Mouse (Mus musculus) CH12.LX (cell line): ENCODE measurements around the gene 4930503B20Rik. TPM values are rescaled to one million over a fixed set of nuclear protein-coding genes. Genes with fewer than 3 reads are reported as not detected.

ENCODE experiments used
- DNase-seq: peaks from one replicate; pipeline ENCODE4 v3.0.0-alpha.2; 2013; ENCODE audit errors: extremely low read depth
- H3K27ac ChIP-seq: 2 replicates; pipeline ENCODE4 v1.5.1; 2012; ENCODE audit warnings: low read depth, mild to moderate bottlenecking, control low read depth, moderate library complexity; ENCODE audit not compliant: insufficient read depth
- H3K27me3 ChIP-seq: replicated peaks from 2 replicates; pipeline ENCODE3; 2012; ENCODE audit warnings: inconsistent platforms
- H3K36me3 ChIP-seq, 2 experiments: replicated peaks in 1 of 2; 2 replicates each; pipeline versions ENCODE3 to v1.6.1; 2012; ENCODE audit warnings: inconsistent platforms in 1 of 2, low read length in 1 of 2, mild to moderate bottlenecking in 1 of 2, mixed read lengths in 1 of 2, moderate library complexity in 1 of 2; ENCODE audit not compliant: control insufficient read depth in 1 of 2, insufficient read depth in 1 of 2
- H3K4me1 ChIP-seq, 2 experiments: 2 replicates each; pipeline ENCODE4 v1.6.1; 2012; ENCODE audit warnings: inconsistent platforms in 1 of 2, moderate library complexity in 1 of 2; ENCODE audit not compliant: insufficient read depth in 2 of 2, control insufficient read depth in 1 of 2
- H3K4me2 ChIP-seq: 2 replicates; pipeline ENCODE4 v1.6.1; 2012; ENCODE audit warnings: low read depth, mild to moderate bottlenecking, control low read depth; ENCODE audit not compliant: poor library complexity, insufficient read depth, severe bottlenecking
- H3K4me3 ChIP-seq, 3 experiments: fragments of 150-350 bp in 1 of 3; sonication (generic) in 1 of 3; replicated peaks in 1 of 3; 2 replicates each; pipeline versions ENCODE3 to v1.5.1; 2011 to 2012; ENCODE audit warnings: low read depth in 2 of 3, low read length in 2 of 3, mild to moderate bottlenecking in 2 of 3, moderate library complexity in 2 of 3, control low read depth in 1 of 3, improper control_type of control experiment in 1 of 3, inconsistent platforms in 1 of 3, mixed read lengths in 1 of 3; ENCODE audit not compliant: poor library complexity in 1 of 3
- H3K79me2 ChIP-seq: replicated peaks from 2 replicates; pipeline ENCODE4 v1.6.1; 2012; ENCODE audit warnings: mild to moderate bottlenecking, moderate library complexity; ENCODE audit not compliant: control insufficient read depth, poor library complexity, insufficient read depth, severe bottlenecking; ENCODE audit errors: extremely low read depth
- H3K9ac ChIP-seq: 2 replicates; pipeline ENCODE4 v1.6.1; 2012; ENCODE audit warnings: low read depth, mild to moderate bottlenecking, control low read depth, moderate library complexity; ENCODE audit not compliant: insufficient read depth
- H3K9me3 ChIP-seq: replicated peaks from 2 replicates; pipeline ENCODE3; 2012; ENCODE audit warnings: low read length, inconsistent platforms, mixed read lengths
- BHLHE40 ChIP-seq: IDR thresholded peaks from 2 replicates; pipeline ENCODE4 v1.6.1; 2011; ENCODE audit warnings: mild to moderate bottlenecking, low read depth, low read length, improper control_type of control experiment
- CHD1 ChIP-seq: IDR thresholded peaks from 2 replicates; pipeline ENCODE4 v1.6.1; 2012; ENCODE audit warnings: low read depth, low read length, improper control_type of control experiment, inconsistent platforms
- E2F4 ChIP-seq: IDR thresholded peaks from 2 replicates; pipeline ENCODE4 v1.6.1; 2011; ENCODE audit warnings: low read depth, low read length, improper control_type of control experiment; ENCODE audit not compliant: insufficient replicate concordance
- ELF1 ChIP-seq: IDR thresholded peaks from 2 replicates; pipeline ENCODE4 v1.6.1; 2014; ENCODE audit warnings: low read depth, mild to moderate bottlenecking, inconsistent platforms, low read length, improper control_type of control experiment
- ETS1 ChIP-seq: conservative IDR thresholded peaks from 2 replicates; pipeline ENCODE4 v1.6.1; 2012; ENCODE audit warnings: low read depth, mild to moderate bottlenecking, inconsistent platforms, low read length, improper control_type of control experiment, moderate library complexity
- GABPA ChIP-seq: IDR thresholded peaks from 2 replicates; pipeline ENCODE4 v1.6.1; 2012; ENCODE audit warnings: low read depth, low read length, improper control_type of control experiment, inconsistent platforms; ENCODE audit not compliant: insufficient replicate concordance
- HCFC1 ChIP-seq: IDR thresholded peaks from 2 replicates; pipeline ENCODE4 v1.6.1; 2012; ENCODE audit warnings: low read depth, mild to moderate bottlenecking, inconsistent platforms, low read length, improper control_type of control experiment
- IRF4 ChIP-seq: IDR thresholded peaks from 2 replicates; pipeline ENCODE4 v1.6.1; 2014; ENCODE audit warnings: low read depth, mild to moderate bottlenecking, inconsistent platforms, low read length, improper control_type of control experiment
- JUN ChIP-seq: IDR thresholded peaks from 2 replicates; pipeline ENCODE4 v1.6.1; 2011; ENCODE audit warnings: low read depth, mild to moderate bottlenecking, low read length, improper control_type of control experiment, moderate library complexity; ENCODE audit not compliant: insufficient read depth
- MAFK ChIP-seq: IDR thresholded peaks from 2 replicates; pipeline ENCODE4 v1.6.1; 2011; ENCODE audit warnings: low read length, improper control_type of control experiment; ENCODE audit not compliant: insufficient replicate concordance
- MAX ChIP-seq: IDR thresholded peaks from 2 replicates; pipeline ENCODE4 v1.6.1; 2011; ENCODE audit warnings: low read length, improper control_type of control experiment
- MAZ ChIP-seq: IDR thresholded peaks from 2 replicates; pipeline ENCODE4 v1.6.1; 2012; ENCODE audit warnings: low read depth, mild to moderate bottlenecking, inconsistent platforms, low read length, improper control_type of control experiment, moderate library complexity
- MEF2A ChIP-seq: IDR thresholded peaks from 2 replicates; pipeline ENCODE4 v1.6.1; 2014; ENCODE audit warnings: low read depth, mild to moderate bottlenecking, inconsistent platforms, low read length, improper control_type of control experiment, borderline replicate concordance
- MXI1 ChIP-seq: IDR thresholded peaks from 2 replicates; pipeline ENCODE4 v1.6.1; 2011; ENCODE audit warnings: mild to moderate bottlenecking, low read depth, low read length, improper control_type of control experiment
- NRF1 ChIP-seq: IDR thresholded peaks from 2 replicates; pipeline ENCODE4 v1.6.1; 2014; ENCODE audit warnings: low read depth, mild to moderate bottlenecking, inconsistent platforms, low read length, improper control_type of control experiment, moderate library complexity
- PAX5 ChIP-seq: IDR thresholded peaks from 2 replicates; pipeline ENCODE4 v1.6.1; 2012; ENCODE audit warnings: low read length, inconsistent platforms, mixed read lengths
- RCOR1 ChIP-seq: conservative IDR thresholded peaks from 2 replicates; pipeline ENCODE4 v1.6.1; 2012; ENCODE audit warnings: low read depth, mild to moderate bottlenecking, inconsistent platforms, low read length, improper control_type of control experiment
- SMC3 ChIP-seq: IDR thresholded peaks from 2 replicates; pipeline ENCODE4 v1.6.1; 2011; ENCODE audit warnings: low read depth, low read length, improper control_type of control experiment
- TBP ChIP-seq: conservative IDR thresholded peaks from 2 replicates; pipeline ENCODE4 v1.6.1; 2011; ENCODE audit warnings: low read depth, low read length, improper control_type of control experiment
- UBTF ChIP-seq: IDR thresholded peaks from 2 replicates; pipeline ENCODE4 v1.6.1; 2012; ENCODE audit warnings: low read depth, mild to moderate bottlenecking, inconsistent platforms, low read length, improper control_type of control experiment, moderate library complexity
- USF1 ChIP-seq: IDR thresholded peaks from 2 replicates; pipeline ENCODE4 v1.6.1; 2014; ENCODE audit warnings: low read depth, mild to moderate bottlenecking, inconsistent platforms, low read length, improper control_type of control experiment
- USF2 ChIP-seq: conservative IDR thresholded peaks from 2 replicates; pipeline ENCODE4 v1.6.1; 2011; ENCODE audit warnings: low read depth, low read length, improper control_type of control experiment
- ZC3H11A ChIP-seq: IDR thresholded peaks from 2 replicates; pipeline ENCODE4 v1.6.1; 2012; ENCODE audit warnings: low read depth, mild to moderate bottlenecking, inconsistent platforms, low read length, improper control_type of control experiment
- ZKSCAN1 ChIP-seq: IDR thresholded peaks from 2 replicates; pipeline ENCODE4 v1.6.1; 2012; ENCODE audit warnings: low read depth, inconsistent platforms, low read length, improper control_type of control experiment, borderline replicate concordance
- dilution Hi-C: fragments of 300-500 bp; cut with MboI; formaldehyde crosslinking; loops from 2 replicates; pipeline ENCODE4 v1.14.3; 2020; ENCODE audit warnings: low sequenced_read_pairs; ENCODE audit not compliant: extremely low pct_unique_long_range_greater_than_20kb, extremely low pct_ligation_motif_present
- in situ Hi-C: fragments of 300-500 bp; cut with MboI; formaldehyde crosslinking; loops from 3 replicates; pipeline ENCODE4 v1.14.3; 2019; ENCODE audit warnings: low sequenced_read_pairs, low pct_ligation_motif_present, low pct_unique_long_range_greater_than_20kb, mixed read lengths
- polyA plus RNA-seq: library from polyadenylated mRNA; unstranded; fragments of >175 nt; gene quantifications from 2 replicates; pipeline ENCODE4 v1.2.1, GENCODE M21; 2012; ENCODE audit warnings: low read depth; ENCODE audit not compliant: insufficient read length
- total RNA-seq, 2 experiments: library from RNA; depleted of rRNA; stranded (reverse); fragments of 300-350 nt in 1 of 2; fragments of >200 nt in 1 of 2; gene quantifications; 2 replicates each; pipeline ENCODE4 v1.2.3; 2012 to 2014

The 4930503B20Rik gene
- total and polyA plus RNA-seq, 3 experiments = not detected

- Histone ChIP-seq H3K27me3 (no peaks in the 10 kb centered on the region), H3K27ac (no peak overlapping the region), H3K4me1 (no peaks in the 10 kb centered on the region), H3K36me3 (no peaks in the 10 kb centered on the region), H3K4me2 (no peak overlapping the region), H3K4me3 (no peak overlapping the region), H3K9ac (no peak overlapping the region), H3K9me3 (no peaks in the 10 kb centered on the region), H3K79me2 (no peaks in the 10 kb centered on the region)
- peak; percentile 26; the same call in 1 of the 2 replicates for TF ChIP-seq USF2
- peak; percentile 17; the same call in 1 of the 2 replicates for TF ChIP-seq USF1
- no peak for TF ChIP-seq MAZ
- dilution Hi-C loops (no loop called here), in situ Hi-C loops (no loop called here)
- no peak for DNase-seq
Observed at GRCm38 (mm10) chr3:146604647-146605046, 46.5 kb downstream of the 4930503B20Rik start.

GRCm38 (mm10) chr3:146602531-146602930 is 48.6 kb downstream of the 4930503B20Rik start:
- Histone ChIP-seq H3K4me3 (no peak overlapping the region), H3K4me1 (no peaks in the 10 kb centered on the region), H3K9ac (no peak overlapping the region), H3K4me2 (no peak overlapping the region), H3K27me3 (no peaks in the 10 kb centered on the region), H3K36me3 (no peaks in the 10 kb centered on the region), H3K27ac (0 out of 2 replicates have a peak overlapping the region, but pooled peaks have one; percentile 0), H3K9me3 (no peaks in the 10 kb centered on the region), H3K79me2 (no peaks in the 10 kb centered on the region)
- dilution Hi-C loops (no loop called here), in situ Hi-C loops (no loop called here)
- DNase-seq = no peak
- TF ChIP-seq ZC3H11A = no peak
- TF ChIP-seq RCOR1 = no peak
- TF ChIP-seq IRF4 = no peak
- no peak for TF ChIP-seq CHD1

GRCm38 (mm10) chr3:146601205-146601604 is 49.9 kb downstream of the 4930503B20Rik start:
- no peaks in the 10 kb centered on the region for H3K27me3 ChIP-seq
- no peaks in the 10 kb centered on the region for H3K36me3 ChIP-seq
- no peak overlapping the region for H3K27ac ChIP-seq
- no peak for DNase-seq
- no peaks in the 10 kb centered on the region for H3K79me2 ChIP-seq
- H3K9me3 ChIP-seq = no peaks in the 10 kb centered on the region
- H3K9ac ChIP-seq = no peak overlapping the region
- dilution Hi-C loops (no loop called here), in situ Hi-C loops (no loop called here)
- H3K4me2 ChIP-seq = no peak overlapping the region
- TF ChIP-seq MEF2A (no peak), JUN (no peak), SMC3 (no peak), NRF1 (no peak), PAX5 (no peak), ZKSCAN1 (no peak), MXI1 (no peak), HCFC1 (no peak), E2F4 (no peak), BHLHE40 (no peak), UBTF (no peak), GABPA (no peak), ETS1 (no peak), ELF1 (no peak), MAFK (no peak), IRF4 (no peak), MAX (no peak), TBP (no peak), RCOR1 (no peak)
- H3K4me3 ChIP-seq = no peak overlapping the region
- H3K4me1 ChIP-seq = no peaks in the 10 kb centered on the region
